22 mouse cellular contexts compared by ENCODE assay signal in genomic region chr8:109945694-109946093, GRCm38 (mm10). TPM values are rescaled to one million over a fixed set of nuclear protein-coding genes. Genes with fewer than 3 reads are reported as not detected.
DNase-seq lines count a peak whose midpoint lies in the region; ATAC-seq and TF ChIP-seq lines count a peak whose summit lies in the region.
"Had no signal": no experiment of that assay in that cellular context is flagged by ENCODE, and none has a peak within 500 bp of the region (broad histone marks: within the 10 kb centered on the region; RNA-seq: fewer than 3 reads in every experiment).

No protein-coding gene starts in this region.

- no peaks in the 10 kb centered on the region for H3K9me3 ChIP-seq in hindbrain, embryonic 13.5 days
- H3K9me3 ChIP-seq in forebrain, embryonic 11.5 days (ENCODE audit: control insufficient read depth, low read length), result no peaks in the 10 kb centered on the region
- H3K9me3 ChIP-seq: forebrain, embryonic 10.5 days; forebrain, embryonic 15.5 days; heart, embryonic 12.5 days had no signal

- intact Hi-C loops in heart, postnatal 10 days (cut with DNase I), result no loop called here

- peak overlapping the region; percentile 69 for H3K4me2 ChIP-seq in myocyte (ENCODE audit: low read depth)
- H3K4me2 ChIP-seq in hindbrain, embryonic 13.5 days, result no peak overlapping the region
- H3K4me2 ChIP-seq in forebrain, embryonic 11.5 days (ENCODE audit: low read depth, low read length, severe bottlenecking), result no peak overlapping the region
- H3K4me2 ChIP-seq: forebrain, embryonic 15.5 days; heart, embryonic 12.5 days had no signal

- H3K79me2 ChIP-seq in myocyte (ENCODE audit: control insufficient read depth, insufficient read depth), result no peaks in the 10 kb centered on the region

- no peak overlapping the region for H3K4me3 ChIP-seq in myocyte
- no peak overlapping the region for H3K4me3 ChIP-seq in hindbrain, embryonic 13.5 days
- no peak overlapping the region for H3K4me3 ChIP-seq in forebrain, embryonic 11.5 days (ENCODE audit: low read depth, low read length)
- H3K4me3 ChIP-seq: erythroblast, embryonic 14.5 days; forebrain, embryonic 10.5 days; forebrain, embryonic 15.5 days; heart, embryonic 12.5 days had no signal

- peaks cover 28% of the 10 kb centered on the region for H3K4me1 ChIP-seq in hindbrain, embryonic 13.5 days (replicated peaks)
- H3K4me1 ChIP-seq in forebrain, embryonic 11.5 days (replicated peaks; ENCODE audit: control insufficient read depth, insufficient read depth, low read length), result peaks cover 3% of the 10 kb centered on the region; the same call in 1 of the 2 replicates

- no peak overlapping the region for H3K9ac ChIP-seq in hindbrain, embryonic 13.5 days
- no peak overlapping the region for H3K9ac ChIP-seq in forebrain, embryonic 11.5 days (ENCODE audit: low read length)
- H3K9ac ChIP-seq: forebrain, embryonic 15.5 days; heart, embryonic 12.5 days had no signal

- H3K27ac ChIP-seq in hindbrain, embryonic 13.5 days, result no peak overlapping the region
- H3K27ac ChIP-seq in forebrain, embryonic 11.5 days (ENCODE audit: low read depth, low read length), result no peak overlapping the region
- H3K27ac ChIP-seq: forebrain, embryonic 10.5 days; forebrain, embryonic 15.5 days had no signal

- no peak for TF ChIP-seq POLR2A in myocyte (IDR thresholded peaks at IDR 0.05; ENCODE audit: insufficient read length, low read depth)

- DNase-seq in heart, adult 11 months, result peak; percentile 70
- no peak for DNase-seq in heart, postnatal 10 days
- DNase-seq in kidney, adult 9 months, result peak; percentile 13
- DNase-seq in kidney, postnatal 36 days, result no peak
- peak; percentile 14 for DNase-seq in 3T3-L1 (ENCODE audit: low read depth, low spot score)
- no peak for DNase-seq in forebrain, embryonic 11.5 days (ENCODE audit: low spot score)
- DNase-seq: adrenal gland, adult 2 months; adrenal gland, postnatal 25 days; cerebellum, adult 18-20 months; cerebellum, adult 9-11 months; cerebellum, postnatal 36 days; heart, postnatal 36 days had no signal

- no peak overlapping the region for H3ac ChIP-seq in myocyte (ENCODE audit: control insufficient read depth, insufficient read length)

- no peak for ATAC-seq in hindbrain, embryonic 13.5 days (ENCODE audit: low FRiP score)
- no peak for ATAC-seq in forebrain, embryonic 11.5 days (replicated peaks; ENCODE audit: low FRiP score)
- ATAC-seq: forebrain, embryonic 15.5 days; hindbrain, embryonic 16.5 days had no signal

- H3K27me3 ChIP-seq in myocyte (ENCODE audit: control insufficient read depth, insufficient read depth, insufficient read length), result no peaks in the 10 kb centered on the region
- H3K27me3 ChIP-seq in hindbrain, embryonic 13.5 days, result peaks cover 6% of the 10 kb centered on the region; the same call in 1 of the 2 replicates
- peaks cover 6% of the 10 kb centered on the region; the same call in 1 of the 2 replicates for H3K27me3 ChIP-seq in forebrain, embryonic 11.5 days (ENCODE audit: control insufficient read depth, insufficient read depth, low read length)
- H3K27me3 ChIP-seq: forebrain, embryonic 15.5 days had no signal

- WGBS in hindbrain, embryonic 13.5 days, result 86% methylated on average over 7 of the region's 7 CpGs
- WGBS in forebrain, embryonic 11.5 days, result 90% methylated on average over 7 of the region's 7 CpGs

- no peaks in the 10 kb centered on the region for H3K36me3 ChIP-seq in myocyte (ENCODE audit: control insufficient read depth, insufficient read depth)
- peaks cover 19% of the 10 kb centered on the region for H3K36me3 ChIP-seq in hindbrain, embryonic 13.5 days
- H3K36me3 ChIP-seq in forebrain, embryonic 11.5 days (ENCODE audit: control insufficient read depth, insufficient read depth, low read length), result no peaks in the 10 kb centered on the region; the same call in 1 of the 2 replicates

TF ChIP-seq in myocyte, 11 proteins besides CTCF, POLR2A, EP300 and RAD21:
- no peak for TF ChIP-seq REST (IDR thresholded peaks at IDR 0.05; ENCODE audit: insufficient read depth, insufficient read length)

RNA-seq across cellular contexts. Expression of gene Marveld3, which starts 16.3 kb away (rescaled TPM):
- total RNA-seq in heart, postnatal 10 days (2021), result under 1 TPM; 0.27 to 0.55 TPM
- polyA plus RNA-seq in myocyte (2012; fragmentation: generic; extraction: Trizol), result 0.04 TPM
- 1.2 and 2.0 TPM in 2 replicates for polyA plus RNA-seq in hindbrain, embryonic 13.5 days (2015; fragmentation: Nextera tagmentation; extraction: Ambion mirVana)
- polyA plus RNA-seq in forebrain, embryonic 11.5 days (2014; fragmentation: Nextera tagmentation; extraction: Ambion mirVana), result 0.65 and 1.1 TPM in 2 replicates
- total RNA-seq: adrenal gland, postnatal 25 days; gastrocnemius, adult 8-10 months had no signal
- polyA plus RNA-seq: adrenal gland, adult 2 months; erythroblast, embryonic 14.5 days had no signal

RNA-seq across cellular contexts. Expression of gene Tat, which starts 44.5 kb away (rescaled TPM):
- total RNA-seq in heart, postnatal 10 days (2021), result under 1 TPM; 0.12 to 0.31 TPM
- polyA plus RNA-seq in myocyte (2012; fragmentation: generic; extraction: Trizol), result not detected
- not detected in 2 replicates for polyA plus RNA-seq in hindbrain, embryonic 13.5 days (2015; fragmentation: Nextera tagmentation; extraction: Ambion mirVana)
- polyA plus RNA-seq in forebrain, embryonic 11.5 days (2014; fragmentation: Nextera tagmentation; extraction: Ambion mirVana), result not detected in 2 replicates
- total RNA-seq: adrenal gland, postnatal 25 days; ES-E14 had no signal
- polyA plus RNA-seq: erythroblast, embryonic 14.5 days; forebrain, embryonic 10.5 days; forebrain, embryonic 15.5 days; hindbrain, embryonic 11.5 days; hindbrain, embryonic 16.5 days had no signal

Comparison
In these comparisons a context has a peak if more than half of its experiments do, and no peak if none do; other contexts are left out.
1. DNase-seq: peak in heart, adult 11 months (single experiment), kidney, adult 9 months (single experiment) and 3T3-L1 (single experiment); none in heart, postnatal 10 days (0 of 2), kidney, postnatal 36 days (0 of 2) and forebrain, embryonic 11.5 days (single experiment).